Mouse (Mus musculus): ENCODE measurements around the gene A630076J17Rik. TPM values are rescaled to one million over a fixed set of nuclear protein-coding genes. Genes with fewer than 3 reads are reported as not detected.
A peak's percentile ranks its signal among the peaks of the same experiment; 100 is the strongest.

Gene A630076J17Rik
- polyA plus RNA-seq, 1 experiment from 2014 or later = 1.3 TPM

GRCm38 (mm10) chr3:107218572-107218971 lies 11.8 kb upstream of the A630076J17Rik start:
- ATAC-seq (ENCODE audit: insufficient number of reproducible peaks, insufficient read depth, low FRiP score, low read depth) = no peak
- Histone ChIP-seq H3K4me2 (replicated peaks; ENCODE audit: low read depth, low read length) (no peak overlapping the region), H3K9ac (replicated peaks; ENCODE audit: low read depth, low read length) (no peak overlapping the region), H3K4me3 (ENCODE audit: low read depth, low read length) (no peak overlapping the region), H3K36me3 (ENCODE audit: control insufficient read depth, insufficient read depth, low read length) (no peaks in the 10 kb centered on the region), H3K4me1 (ENCODE audit: control insufficient read depth, insufficient read depth, low read length) (no peaks in the 10 kb centered on the region), H3K27me3 (ENCODE audit: control insufficient read depth, insufficient read depth, low read length) (no peaks in the 10 kb centered on the region), H3K27ac (ENCODE audit: low read length) (no peak overlapping the region), H3K9me3 (ENCODE audit: control insufficient read depth, low read depth, low read length) (no peaks in the 10 kb centered on the region)
- WGBS = 88% methylated on average over 7 of the region's 7 CpGs

- no peaks in the 10 kb centered on the region for H3K36me3 ChIP-seq (ENCODE audit: control insufficient read depth, insufficient read depth, low read length)
- peaks cover 3% of the 10 kb centered on the region; the same call in 1 of the 2 replicates for H3K9me3 ChIP-seq (ENCODE audit: control insufficient read depth, low read depth, low read length)
- H3K4me3 ChIP-seq (ENCODE audit: low read depth, low read length) = peak within 1 kb of the TSS; percentile 1; the same call in 1 of the 2 replicates
- H3K9ac ChIP-seq (replicated peaks; ENCODE audit: low read depth, low read length) = no peak within 1 kb of the TSS
- no peaks in the 10 kb centered on the region for H3K27me3 ChIP-seq (ENCODE audit: control insufficient read depth, insufficient read depth, low read length)
- peak; percentile 83 for ATAC-seq (ENCODE audit: insufficient number of reproducible peaks, insufficient read depth, low FRiP score, low read depth)
- H3K4me1 ChIP-seq (ENCODE audit: control insufficient read depth, insufficient read depth, low read length) = no peaks in the 10 kb centered on the region
- 69% methylated on average over 10 of the region's 10 CpGs for WGBS
- peak within 1 kb of the TSS; percentile 12; the same call in 1 of the 2 replicates for H3K4me2 ChIP-seq (replicated peaks; ENCODE audit: low read depth, low read length)
- peak within 1 kb of the TSS; percentile 33; the same call in 1 of the 2 replicates for H3K27ac ChIP-seq (ENCODE audit: low read length)
These were observed 8.8 kb upstream of the A630076J17Rik start, which contains the start of gene Cym for GRCm38 (mm10) chr3:107221608-107222007. TSS of gene Cym (minus strand) at chr3:107221732.

- Histone ChIP-seq H3K27ac (ENCODE audit: low read length) (no peak overlapping the region), H3K9me3 (ENCODE audit: control insufficient read depth, low read depth, low read length) (peaks cover 3% of the 10 kb centered on the region; the same call in 1 of the 2 replicates)
These were observed 7.2 kb upstream of the A630076J17Rik start for GRCm38 (mm10) chr3:107223230-107223629.

GRCm38 (mm10) chr3:107225820-107226219 lies 4.6 kb upstream of the A630076J17Rik start:
- WGBS = 88% methylated on average over 5 of the region's 5 CpGs

More at GRCm38 (mm10) chr3:107223230-107223629, 7.2 kb upstream of the A630076J17Rik start:
- no peak overlapping the region for H3K9ac ChIP-seq (replicated peaks; ENCODE audit: low read depth, low read length)
- no peaks in the 10 kb centered on the region for H3K27me3 ChIP-seq (ENCODE audit: control insufficient read depth, insufficient read depth, low read length)
- H3K36me3 ChIP-seq (ENCODE audit: control insufficient read depth, insufficient read depth, low read length) = no peaks in the 10 kb centered on the region
- no peak overlapping the region for H3K4me2 ChIP-seq (replicated peaks; ENCODE audit: low read depth, low read length)
- no peak for ATAC-seq (ENCODE audit: insufficient number of reproducible peaks, insufficient read depth, low FRiP score, low read depth)
- H3K4me3 ChIP-seq (ENCODE audit: low read depth, low read length) = no peak overlapping the region
- 50% methylated on average over 1 of the region's 1 CpGs for WGBS
- H3K4me1 ChIP-seq (ENCODE audit: control insufficient read depth, insufficient read depth, low read length) = no peaks in the 10 kb centered on the region

GRCm38 (mm10) chr3:107229221-107229620 lies 1.2 kb upstream of the A630076J17Rik start:
- Histone ChIP-seq H3K4me1 (ENCODE audit: control insufficient read depth, insufficient read depth, low read length) (0 out of 2 replicates have a peak, but pooled peaks cover 11% of the 10 kb centered on the region), H3K9me3 (ENCODE audit: control insufficient read depth, low read depth, low read length) (peaks cover 3% of the 10 kb centered on the region; the same call in 1 of the 2 replicates), H3K9ac (replicated peaks; ENCODE audit: low read depth, low read length) (no peak overlapping the region), H3K27me3 (ENCODE audit: control insufficient read depth, insufficient read depth, low read length) (no peaks in the 10 kb centered on the region), H3K4me2 (replicated peaks; ENCODE audit: low read depth, low read length) (no peak overlapping the region), H3K36me3 (ENCODE audit: control insufficient read depth, insufficient read depth, low read length) (no peaks in the 10 kb centered on the region), H3K27ac (ENCODE audit: low read length) (peak overlapping the region; percentile 15; the same call in 1 of the 2 replicates), H3K4me3 (ENCODE audit: low read depth, low read length) (no peak overlapping the region)
- ATAC-seq (ENCODE audit: insufficient number of reproducible peaks, insufficient read depth, low FRiP score, low read depth) = no peak
- 57% methylated on average over 5 of the region's 5 CpGs for WGBS

More at GRCm38 (mm10) chr3:107225820-107226219, 4.6 kb upstream of the A630076J17Rik start:
- ATAC-seq (ENCODE audit: insufficient number of reproducible peaks, insufficient read depth, low FRiP score, low read depth) = no peak
- Histone ChIP-seq H3K9ac (replicated peaks; ENCODE audit: low read depth, low read length) (no peak overlapping the region), H3K27me3 (ENCODE audit: control insufficient read depth, insufficient read depth, low read length) (no peaks in the 10 kb centered on the region), H3K4me3 (ENCODE audit: low read depth, low read length) (no peak overlapping the region), H3K36me3 (ENCODE audit: control insufficient read depth, insufficient read depth, low read length) (no peaks in the 10 kb centered on the region), H3K4me1 (ENCODE audit: control insufficient read depth, insufficient read depth, low read length) (0 out of 2 replicates have a peak, but pooled peaks cover 11% of the 10 kb centered on the region), H3K9me3 (ENCODE audit: control insufficient read depth, low read depth, low read length) (peaks cover 3% of the 10 kb centered on the region; the same call in 1 of the 2 replicates), H3K27ac (ENCODE audit: low read length) (no peak overlapping the region), H3K4me2 (replicated peaks; ENCODE audit: low read depth, low read length) (no peak overlapping the region)

- Histone ChIP-seq H3K9ac (replicated peaks; ENCODE audit: low read depth, low read length) (no peak overlapping the region), H3K9me3 (ENCODE audit: control insufficient read depth, low read depth, low read length) (no peaks in the 10 kb centered on the region), H3K27ac (ENCODE audit: low read length) (no peak overlapping the region), H3K27me3 (ENCODE audit: control insufficient read depth, insufficient read depth, low read length) (no peaks in the 10 kb centered on the region), H3K36me3 (ENCODE audit: control insufficient read depth, insufficient read depth, low read length) (no peaks in the 10 kb centered on the region), H3K4me1 (ENCODE audit: control insufficient read depth, insufficient read depth, low read length) (0 out of 2 replicates have a peak, but pooled peaks cover 11% of the 10 kb centered on the region), H3K4me2 (replicated peaks; ENCODE audit: low read depth, low read length) (no peak overlapping the region), H3K4me3 (ENCODE audit: low read depth, low read length) (no peak overlapping the region)
- ATAC-seq (ENCODE audit: insufficient number of reproducible peaks, insufficient read depth, low FRiP score, low read depth) = peak; percentile 91
- 34% methylated on average over 5 of the region's 5 CpGs for WGBS
These were observed 592 bp upstream of the A630076J17Rik start for GRCm38 (mm10) chr3:107229822-107230221.

- Histone ChIP-seq H3K27ac (ENCODE audit: low read length) (no peak overlapping the region), H3K4me3 (ENCODE audit: low read depth, low read length) (no peak overlapping the region), H3K36me3 (ENCODE audit: control insufficient read depth, insufficient read depth, low read length) (no peaks in the 10 kb centered on the region), H3K4me1 (ENCODE audit: control insufficient read depth, insufficient read depth, low read length) (0 out of 2 replicates have a peak, but pooled peaks cover 11% of the 10 kb centered on the region), H3K9me3 (ENCODE audit: control insufficient read depth, low read depth, low read length) (no peaks in the 10 kb centered on the region), H3K27me3 (ENCODE audit: control insufficient read depth, insufficient read depth, low read length) (no peaks in the 10 kb centered on the region), H3K4me2 (replicated peaks; ENCODE audit: low read depth, low read length) (no peak overlapping the region), H3K9ac (replicated peaks; ENCODE audit: low read depth, low read length) (no peak overlapping the region)
- ATAC-seq (ENCODE audit: insufficient number of reproducible peaks, insufficient read depth, low FRiP score, low read depth) = no peak
- 70% methylated on average over 4 of the region's 4 CpGs for WGBS
These were observed 788 bp downstream of the A630076J17Rik start for GRCm38 (mm10) chr3:107231202-107231601.

GRCm38 (mm10) chr3:107233351-107233813 lies 3.0 kb downstream of the A630076J17Rik start:
- no peak overlapping the region for H3K27ac ChIP-seq (ENCODE audit: low read length)
- no peaks in the 10 kb centered on the region for H3K9me3 ChIP-seq (ENCODE audit: control insufficient read depth, low read depth, low read length)
- peak; percentile 2; the same call in 1 of the 2 replicates for ATAC-seq (ENCODE audit: insufficient number of reproducible peaks, insufficient read depth, low FRiP score, low read depth)
- H3K36me3 ChIP-seq (ENCODE audit: control insufficient read depth, insufficient read depth, low read length) = no peaks in the 10 kb centered on the region
- no peak overlapping the region for H3K4me3 ChIP-seq (ENCODE audit: low read depth, low read length)
- 6% methylated on average over 11 of the region's 11 CpGs for WGBS
- H3K4me1 ChIP-seq (ENCODE audit: control insufficient read depth, insufficient read depth, low read length) = 0 out of 2 replicates have a peak, but pooled peaks cover 11% of the 10 kb centered on the region
- no peak overlapping the region for H3K9ac ChIP-seq (replicated peaks; ENCODE audit: low read depth, low read length)
- no peak overlapping the region for H3K4me2 ChIP-seq (replicated peaks; ENCODE audit: low read depth, low read length)
- no peaks in the 10 kb centered on the region for H3K27me3 ChIP-seq (ENCODE audit: control insufficient read depth, insufficient read depth, low read length)

Data from stomach, embryonic 14.5 days (tissue).